Mouse (Mus musculus) left cerebral cortex, postnatal 10 days (tissue): ENCODE results near the gene Cela3b. TPM values are rescaled to one million over a fixed set of nuclear protein-coding genes. Genes with fewer than 3 reads are reported as not detected.
A peak's percentile ranks its signal among the peaks of the same experiment; 100 is the strongest.

Experiments
- DNase-seq, 2 experiments: peaks; one replicate each; pipeline ENCODE4 v3.0.0; 2021 to 2022; ENCODE audit warnings: low spot score in 2 of 2, mixed read lengths in 1 of 2; ENCODE audit errors: extremely low spot score in 1 of 2
- intact Hi-C: fragments of 180-260 bp; cut with DNase I; formaldehyde crosslinking; loops from one replicate; pipeline ENCODE4 v1.15.1; 2025
- total RNA-seq, 2 experiments: library from RNA; stranded (reverse); gene quantifications; 2 replicates each; pipeline ENCODE4 v1.2.3; 2021

The Cela3b gene
- total RNA-seq, 2 experiments from 2014 or later = not detected

DNA sequence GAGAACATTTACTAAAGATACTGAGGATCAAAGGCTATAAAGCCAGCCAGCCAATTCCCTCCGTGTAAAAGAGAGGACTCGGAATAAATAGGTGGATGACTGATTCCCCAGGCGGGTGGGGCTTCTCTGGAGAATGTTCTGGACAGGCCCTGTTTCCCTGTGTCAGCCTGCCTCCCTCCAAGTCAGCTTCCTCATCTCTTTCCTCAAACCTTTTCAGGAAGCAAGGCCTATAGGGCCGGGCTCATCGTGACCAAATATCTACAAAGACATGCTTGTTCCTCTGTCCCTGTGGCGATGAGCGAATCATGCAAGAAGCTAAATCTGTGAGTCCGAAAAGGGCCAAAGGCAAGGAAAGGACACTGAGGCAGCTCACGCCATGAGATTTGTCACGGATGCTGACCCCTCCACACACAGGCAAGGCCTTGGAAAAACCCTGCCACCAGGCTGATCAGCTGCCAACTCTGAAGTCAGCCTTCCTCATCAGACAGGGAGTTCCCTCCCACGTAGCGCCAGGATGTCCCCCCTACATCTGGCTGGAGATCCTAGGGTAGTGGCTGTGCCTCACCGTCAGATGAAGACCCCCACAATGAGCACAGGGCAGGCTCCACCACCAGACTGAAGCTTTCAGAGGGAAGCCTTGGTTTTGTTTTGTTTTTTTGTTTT, 34.9 kb upstream of the Cela3b start:
- intact Hi-C loops = no loop called here
- no peak for DNase-seq

DNA sequence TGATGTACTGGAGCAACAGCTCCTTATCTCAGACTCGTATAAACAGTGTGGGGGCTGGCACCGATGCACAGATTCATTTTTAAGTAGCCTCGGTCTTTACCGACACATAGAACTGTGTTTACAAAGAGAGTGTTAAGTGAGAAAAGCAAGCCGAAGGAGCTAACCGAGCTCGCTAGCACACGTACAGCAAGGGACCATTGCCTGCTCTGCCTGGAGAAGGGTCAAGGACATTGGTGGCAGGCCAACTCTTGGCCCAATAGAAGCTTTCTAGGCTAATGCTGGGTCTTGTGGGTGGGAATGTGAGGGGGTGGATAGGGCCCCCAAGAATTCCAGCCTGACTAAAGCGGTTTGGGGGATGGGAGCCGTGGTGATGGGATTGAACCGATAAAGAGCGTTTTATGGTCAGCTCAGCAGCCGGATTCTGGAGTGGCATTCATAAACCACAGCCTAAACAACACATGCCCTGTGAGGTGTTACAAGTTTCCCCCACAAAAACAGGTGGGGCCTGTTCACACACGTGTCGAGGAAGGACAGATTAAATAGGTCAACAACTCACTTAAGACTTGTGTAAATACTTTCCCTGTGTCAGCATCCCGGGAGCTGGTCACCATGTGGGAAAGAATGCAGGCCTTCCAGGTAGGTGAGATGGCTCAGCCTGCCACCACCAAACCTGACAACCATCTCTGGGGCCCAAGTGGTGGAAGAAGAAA, 31.8 kb upstream of the Cela3b start:
- no peak for DNase-seq

DNA sequence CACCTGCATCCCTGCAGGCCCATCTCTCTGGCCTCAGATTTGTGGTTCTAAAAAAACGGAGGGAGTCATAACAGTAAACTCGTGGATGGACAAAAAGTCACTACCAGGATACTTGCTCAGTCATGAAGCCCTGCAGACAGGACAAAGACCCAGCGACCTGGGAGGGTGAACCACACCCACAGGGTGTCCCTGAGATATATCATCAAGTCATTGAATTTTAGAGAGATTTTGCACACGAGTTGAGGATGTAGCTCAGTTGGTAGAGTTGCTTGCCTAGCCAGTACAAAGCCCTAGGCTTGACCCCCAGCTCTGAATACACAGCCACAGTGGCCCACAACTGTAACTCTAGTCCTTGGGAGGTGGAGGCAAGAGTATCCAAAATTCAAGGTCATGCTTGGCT, 30.9 kb upstream of the Cela3b start:
- DNase-seq = no peak
- intact Hi-C loops = no loop called here

More for the DNA sequence above, 31.8 kb upstream of the Cela3b start:
- intact Hi-C loops = no loop called here

- no peak for DNase-seq
- intact Hi-C loops = no loop called here
Measured at GRCm38 (mm10) chr4:137460676-137461075, 30.3 kb upstream of the Cela3b start.

- intact Hi-C loops = no loop called here
- DNase-seq = no peak
Measured at GRCm38 (mm10) chr4:137458861-137459260, 28.5 kb upstream of the Cela3b start.

DNA sequence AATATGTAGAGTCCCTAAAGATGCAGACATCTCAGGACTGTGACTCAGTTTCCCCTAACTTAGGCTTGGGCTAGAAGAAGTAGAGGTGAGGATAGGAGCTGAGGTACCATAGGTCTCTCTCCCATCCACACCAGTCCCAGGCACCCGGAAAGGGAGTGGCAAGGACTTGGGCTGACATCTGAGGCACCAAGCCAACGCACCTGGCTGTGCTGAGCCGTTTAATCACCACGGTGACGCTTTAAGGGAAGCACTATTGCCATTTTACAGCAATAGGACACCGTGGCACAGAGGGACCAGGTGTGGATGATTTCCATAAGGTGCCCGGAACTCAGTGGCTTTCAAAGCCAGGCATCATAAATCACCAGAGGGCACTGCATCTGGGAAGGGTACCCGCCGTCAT, 28.0 kb upstream of the Cela3b start:
- intact Hi-C loops = no loop called here
- DNase-seq = no peak

GRCm38 (mm10) chr4:137457292-137457691, 27.0 kb upstream of the Cela3b start:
- no peak for DNase-seq
- intact Hi-C loops = no loop called here

GRCm38 (mm10) chr4:137456581-137456980, 26.2 kb upstream of the Cela3b start:
- no peak for DNase-seq
- intact Hi-C loops = no loop called here

- intact Hi-C loops = no loop called here
- no peak for DNase-seq
Measured at GRCm38 (mm10) chr4:137454582-137454981, 24.2 kb upstream of the Cela3b start.

DNA sequence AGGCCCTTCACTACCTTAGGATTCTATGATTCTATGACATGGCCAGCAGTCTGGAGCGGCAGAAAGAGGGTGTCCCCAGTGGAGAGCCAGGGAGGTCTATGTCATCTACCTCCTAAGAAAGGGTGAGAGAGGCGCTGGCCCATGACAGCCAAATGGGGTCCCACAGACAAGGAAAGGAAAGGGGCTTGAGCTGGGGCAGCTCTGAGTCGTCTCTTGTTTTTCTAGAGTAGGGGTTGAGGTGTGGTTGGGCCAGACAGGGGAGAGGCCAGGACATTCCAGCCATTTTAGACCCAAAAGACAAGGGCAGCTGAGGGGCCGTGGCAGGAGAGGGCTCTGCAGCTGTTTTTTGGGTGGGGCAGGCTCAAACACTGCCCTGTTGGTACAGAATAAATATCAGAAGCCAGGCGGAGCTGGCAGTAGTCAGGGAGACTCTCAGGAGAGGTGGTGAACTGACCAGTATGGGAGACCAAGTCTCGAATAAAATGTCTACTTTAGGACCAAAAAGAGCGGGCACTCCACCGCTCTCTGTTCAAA, 23.0 kb upstream of the Cela3b start, which contains the start of gene 1700013G24Rik:
Gene 1700013G24Rik, plus strand, starts transcription at position 51 of the 534 bp plus-strand sequence.
- intact Hi-C loops = no loop called here
- no peak for DNase-seq

DNA sequence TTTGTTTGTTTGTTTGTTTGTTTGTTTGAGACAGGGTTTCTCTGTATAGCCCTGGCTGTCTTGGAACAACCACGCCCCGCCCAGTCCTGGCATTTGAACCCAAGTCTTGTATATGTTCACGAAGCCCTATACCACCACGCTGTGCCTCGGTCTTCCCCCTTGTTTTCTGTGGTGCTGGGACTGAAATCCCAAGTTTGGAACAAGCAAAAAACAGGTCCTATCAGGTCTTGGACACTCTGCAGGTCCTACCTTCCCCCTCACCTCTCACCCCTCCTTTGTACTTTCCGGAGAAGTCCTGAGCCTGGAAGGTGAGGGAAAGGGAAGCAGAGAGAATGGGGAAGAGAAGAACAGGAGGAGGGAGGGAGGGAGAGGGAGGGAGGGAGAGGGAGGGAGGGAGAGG, 21.9 kb upstream of the Cela3b start:
- intact Hi-C loops = no loop called here
- DNase-seq = no peak

DNA sequence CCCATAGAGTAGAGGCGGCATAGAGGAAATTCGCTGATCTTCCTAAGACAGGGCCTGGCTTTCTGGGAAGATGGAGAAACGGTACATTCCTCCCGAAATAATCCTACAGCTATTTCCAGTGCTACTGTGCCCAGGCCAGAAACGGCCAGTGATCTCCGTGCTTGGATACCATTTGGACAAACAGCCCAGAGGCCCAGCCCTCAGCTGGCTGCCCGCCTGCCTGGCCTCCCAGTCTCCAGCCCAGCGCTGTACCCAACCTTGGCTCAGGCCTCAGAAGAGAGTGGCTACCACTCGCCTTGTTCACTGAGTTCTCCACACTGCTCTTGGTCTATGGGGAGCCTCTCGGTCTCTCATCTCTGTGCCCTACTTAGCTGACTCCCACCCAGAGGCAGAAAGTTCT, 19.4 kb upstream of the Cela3b start:
- intact Hi-C loops = no loop called here
- DNase-seq = no peak

GRCm38 (mm10) chr4:137449132-137449531, 18.8 kb upstream of the Cela3b start:
- DNase-seq = no peak
- intact Hi-C loops = no loop called here

DNA sequence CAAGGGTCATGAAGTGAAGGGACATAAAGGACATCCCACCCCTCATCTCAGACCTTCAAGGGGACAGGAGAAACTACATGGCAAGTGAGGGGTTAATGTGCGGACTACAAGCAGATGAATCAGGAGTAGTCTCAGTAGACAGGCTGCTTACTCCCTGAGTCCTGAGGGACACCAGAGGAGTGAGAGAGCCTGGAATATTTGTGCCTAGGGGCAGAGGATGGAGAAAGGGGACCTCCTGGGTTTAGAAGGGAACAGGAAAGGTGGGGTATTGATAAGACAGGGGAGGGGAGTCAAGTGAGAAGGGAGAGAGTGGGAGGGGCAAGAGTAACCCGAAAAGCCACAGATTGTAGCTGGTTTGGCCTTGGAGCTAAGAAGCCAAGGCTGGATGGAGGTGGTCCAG, 18.3 kb upstream of the Cela3b start:
- DNase-seq = no peak
- intact Hi-C loops = no loop called here

- no peak for DNase-seq
- intact Hi-C loops = no loop called here
Measured at GRCm38 (mm10) chr4:137448197-137448596, 17.9 kb upstream of the Cela3b start.

DNA sequence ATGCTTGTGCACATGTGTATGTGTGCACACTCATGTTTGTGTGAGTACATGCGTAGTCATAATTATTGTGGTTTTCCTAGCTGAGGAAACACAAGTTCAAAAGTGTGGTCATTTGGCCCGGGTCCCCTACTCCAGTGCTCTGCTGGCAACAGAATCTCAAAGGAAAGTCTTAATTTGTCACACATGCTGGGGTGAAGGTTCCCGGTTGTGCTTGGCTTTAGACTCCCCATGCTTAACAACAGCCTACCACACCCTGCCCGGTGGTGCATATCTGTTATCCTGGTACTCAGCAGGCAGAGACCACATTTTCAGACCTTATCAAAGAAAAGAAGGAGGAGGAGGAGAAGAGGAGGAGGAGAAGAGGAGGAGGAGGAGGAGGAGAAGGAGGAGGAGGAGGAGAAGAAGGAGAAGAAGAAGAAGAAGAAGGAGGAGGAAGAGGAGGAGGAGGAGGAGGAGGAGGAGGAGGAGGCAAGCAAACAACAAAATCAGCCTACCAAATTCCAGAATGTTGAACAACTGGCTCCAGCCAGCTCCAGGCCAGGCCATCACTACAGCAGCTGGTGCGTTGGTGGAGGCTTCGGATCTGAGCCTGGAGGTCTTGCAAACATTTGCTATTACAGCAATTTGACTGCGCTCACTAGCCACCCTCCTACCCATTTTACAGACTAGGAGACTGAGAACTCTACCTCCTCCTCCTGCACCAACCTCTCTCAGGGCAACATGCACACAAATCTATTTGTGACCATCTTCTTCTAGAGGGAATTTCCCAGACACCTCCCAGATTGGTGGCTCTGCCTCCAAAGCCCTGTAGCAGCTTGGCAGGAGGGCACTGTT, 17.2 kb upstream of the Cela3b start:
- intact Hi-C loops = no loop called here
- no peak for DNase-seq

- intact Hi-C loops = no loop called here
- DNase-seq = no peak
Measured at GRCm38 (mm10) chr4:137445881-137446280, 15.5 kb upstream of the Cela3b start.

DNA sequence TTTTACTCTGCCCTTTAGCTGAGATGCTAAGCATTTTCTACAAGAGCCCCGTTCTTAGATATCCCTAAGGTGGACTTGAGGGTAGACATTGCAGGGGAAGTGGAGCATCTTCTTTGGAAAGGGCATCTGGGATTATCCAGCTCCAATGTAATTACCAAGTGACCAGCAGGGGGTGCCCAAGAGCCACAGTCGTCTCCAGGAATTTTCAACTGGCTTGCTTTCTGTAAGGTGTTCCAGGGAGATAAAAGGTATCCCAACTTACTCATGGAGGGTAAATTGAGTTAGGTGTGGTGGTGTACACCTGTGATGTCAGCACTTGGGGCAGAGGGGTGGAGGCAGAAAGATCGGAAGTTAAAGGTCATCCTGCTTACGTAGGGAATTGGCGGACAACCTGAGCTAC, 13.3 kb upstream of the Cela3b start:
- peak; percentile 55 to 69 for DNase-seq
- intact Hi-C loops = loop anchor here (5.0 kb wide), 1 partner anchor 134 kb away; no protein-coding TSS in a partner anchor

- no peak for DNase-seq
- intact Hi-C loops = loop anchor here (5.0 kb wide), 1 partner anchor 136 kb away; no protein-coding TSS in a partner anchor
Measured at GRCm38 (mm10) chr4:137441332-137441731, 11.0 kb upstream of the Cela3b start.
